Mouse (Mus musculus): ENCODE data around the gene Rcsd1.

The Rcsd1 gene

GRCm38 (mm10) chr1:165717711-165718542 is 8.4 kb upstream of the Rcsd1 start:
- DNase-seq (ENCODE audit: low read depth, low spot score): peak; percentile 72

GRCm38 (mm10) chr1:165716426-165716825 is 6.9 kb upstream of the Rcsd1 start:
- DNase-seq (ENCODE audit: low read depth, low spot score): no peak

- DNase-seq (ENCODE audit: low read depth, low spot score): no peak
These were observed 4.2 kb upstream of the Rcsd1 start for GRCm38 (mm10) chr1:165713798-165714197.

GRCm38 (mm10) chr1:165711914-165712313 is 2.4 kb upstream of the Rcsd1 start:
- no peak for DNase-seq (ENCODE audit: low read depth, low spot score)

GRCm38 (mm10) chr1:165708686-165709380 is 724 bp downstream of the Rcsd1 start:
- DNase-seq (ENCODE audit: low read depth, low spot score): no peak

- peak; percentile 90 for DNase-seq (ENCODE audit: low read depth, low spot score)
These were observed 1.8 kb downstream of the Rcsd1 start for GRCm38 (mm10) chr1:165707640-165708322.

- DNase-seq (ENCODE audit: low read depth, low spot score): no peak
These were observed 2.3 kb downstream of the Rcsd1 start for GRCm38 (mm10) chr1:165707241-165707639.

GRCm38 (mm10) chr1:165706492-165706891 is 3.1 kb downstream of the Rcsd1 start:
- no peak for DNase-seq (ENCODE audit: low read depth, low spot score)

- no peak for DNase-seq (ENCODE audit: low read depth, low spot score)
These were observed 3.6 kb downstream of the Rcsd1 start for GRCm38 (mm10) chr1:165705868-165706348.

GRCm38 (mm10) chr1:165705368-165705767 is 4.2 kb downstream of the Rcsd1 start:
- no peak for DNase-seq (ENCODE audit: low read depth, low spot score)

GRCm38 (mm10) chr1:165704841-165705240 is 4.7 kb downstream of the Rcsd1 start:
- no peak for DNase-seq (ENCODE audit: low read depth, low spot score)

GRCm38 (mm10) chr1:165702221-165703031 is 7.1 kb downstream of the Rcsd1 start:
- no peak for DNase-seq (ENCODE audit: low read depth, low spot score)

- DNase-seq (ENCODE audit: low read depth, low spot score): no peak
These were observed 8.0 kb downstream of the Rcsd1 start for GRCm38 (mm10) chr1:165701562-165701961.

GRCm38 (mm10) chr1:165700933-165701518 is 8.5 kb downstream of the Rcsd1 start:
- no peak for DNase-seq (ENCODE audit: low read depth, low spot score)

- no peak for DNase-seq (ENCODE audit: low read depth, low spot score)
These were observed 9.2 kb downstream of the Rcsd1 start for GRCm38 (mm10) chr1:165700376-165700815.

GRCm38 (mm10) chr1:165697701-165698100 is 11.9 kb downstream of the Rcsd1 start:
- no peak for DNase-seq (ENCODE audit: low read depth, low spot score)

- DNase-seq (ENCODE audit: low read depth, low spot score): no peak
These were observed 12.7 kb downstream of the Rcsd1 start for GRCm38 (mm10) chr1:165696870-165697269.

GRCm38 (mm10) chr1:165696040-165696439 is 13.5 kb downstream of the Rcsd1 start:
- DNase-seq (ENCODE audit: low read depth, low spot score): no peak

- no peak for DNase-seq (ENCODE audit: low read depth, low spot score)
These were observed 14.1 kb downstream of the Rcsd1 start for GRCm38 (mm10) chr1:165695392-165696014.

GRCm38 (mm10) chr1:165693856-165694255 is 15.7 kb downstream of the Rcsd1 start:
- no peak for DNase-seq (ENCODE audit: low read depth, low spot score)
